Mouse (Mus musculus) olfactory bulb, adult 2 months (tissue): ENCODE data around the gene Fgfr2.

ENCODE experiments used
- CTCF ChIP-seq: fragments of 200-500 bp; IDR thresholded peaks from 2 replicates; pipeline ENCODE4 v1.5.1; 2012; ENCODE audit warnings: low read depth, mild to moderate bottlenecking, low read length, moderate library complexity; ENCODE audit not compliant: insufficient read depth
- POLR2A ChIP-seq: fragments of 200-500 bp; IDR thresholded peaks from 2 replicates; pipeline ENCODE4 v1.6.1; 2012; ENCODE audit warnings: mild to moderate bottlenecking, low read depth, low read length, moderate library complexity; ENCODE audit not compliant: insufficient read depth

DNA sequence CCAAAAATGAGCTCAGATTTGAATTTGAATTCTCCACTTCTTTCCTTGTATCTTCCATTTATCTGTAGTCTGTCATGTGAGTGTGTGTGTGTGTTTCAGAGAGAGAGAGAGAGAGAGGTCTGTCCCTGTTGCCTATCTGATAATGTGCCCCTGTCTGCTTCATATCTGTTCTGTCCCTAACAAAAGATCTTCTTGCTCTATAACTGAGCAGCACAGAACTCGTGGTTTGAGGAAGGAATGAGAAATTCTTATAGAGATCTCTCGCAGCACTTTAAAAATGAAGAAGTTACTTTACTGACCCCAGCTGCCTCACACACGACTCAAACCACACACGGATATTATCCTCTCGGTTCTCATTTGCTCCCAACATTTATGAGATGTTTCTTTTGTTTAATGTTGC lies 735.6 kb downstream of the Fgfr2 start:
- no peak for TF ChIP-seq POLR2A
- no peak for TF ChIP-seq CTCF
